In genomic region chr5:36553886-36554285, GRCm38 (mm10) we compare ENCODE assay signal across 11 mouse cellular contexts. TPM values are rescaled to one million over a fixed set of nuclear protein-coding genes. Genes with fewer than 3 reads are reported as not detected.
DNase-seq lines count a peak whose midpoint lies in the region; ATAC-seq and TF ChIP-seq lines count a peak whose summit lies in the region.
"Had no signal": no experiment of that assay in that cellular context is flagged by ENCODE, and none has a peak within 500 bp of the region (broad histone marks: within the 10 kb centered on the region; RNA-seq: fewer than 3 reads in every experiment).

No protein-coding gene starts in this region.

- no peak for TF ChIP-seq POLR2A in bone marrow macrophage, adult 2 months (IDR thresholded peaks at IDR 0.05; ENCODE audit: borderline replicate concordance, low read depth, low read length)

- no peak for TF ChIP-seq CTCF in lung, postnatal 0 days (IDR thresholded peaks at IDR 0.05)
- TF ChIP-seq CTCF in bone marrow macrophage, adult 2 months (IDR thresholded peaks at IDR 0.05; ENCODE audit: low read depth, low read length), result no peak
- TF ChIP-seq CTCF in forebrain, postnatal 0 days (IDR thresholded peaks at IDR 0.05; ENCODE audit: low read depth), result no peak

- no peak overlapping the region for H3K4me2 ChIP-seq in lung, postnatal 0 days (replicated peaks; ENCODE audit: low read depth, low read length)
- H3K4me2 ChIP-seq in forebrain, postnatal 0 days (ENCODE audit: low read depth), result no peak overlapping the region

- H3K27ac ChIP-seq in lung, postnatal 0 days (ENCODE audit: low read length), result no peak overlapping the region
- H3K27ac ChIP-seq in bone marrow macrophage, adult 2 months (ENCODE audit: insufficient read depth, low read depth, low read length), result peak overlapping the region; percentile 56
- H3K27ac ChIP-seq in forebrain, postnatal 0 days (ENCODE audit: low read depth, low read length), result no peak overlapping the region
- H3K27ac ChIP-seq: gastrocnemius, adult 2 months had no signal

- 41% methylated on average over 4 of the region's 4 CpGs for WGBS in lung, postnatal 0 days
- WGBS in forebrain, postnatal 0 days, result 87% methylated on average over 4 of the region's 4 CpGs

- peak; percentile 33; the same call in 1 of the 2 replicates for ATAC-seq in lung, postnatal 0 days
- ATAC-seq in monocyte, adult 5-6 weeks (replicated peaks; ENCODE audit: insufficient number of reproducible peaks, low FRiP score, low TSS enrichment, poor library complexity, severe bottlenecking), result peak; percentile 69; the same call in 1 of the 2 replicates
- no peak for ATAC-seq in forebrain, postnatal 0 days

- TF ChIP-seq EP300 in lung, postnatal 0 days (IDR thresholded peaks at IDR 0.05), result no peak

- no peak overlapping the region for H3K4me3 ChIP-seq in lung, postnatal 0 days (ENCODE audit: low read depth, low read length)
- no peak overlapping the region for H3K4me3 ChIP-seq in bone marrow macrophage, adult 2 months (ENCODE audit: insufficient read depth, low read length)
- H3K4me3 ChIP-seq in forebrain, postnatal 0 days (ENCODE audit: low read depth, low read length), result no peak overlapping the region
- H3K4me3 ChIP-seq: erythroblast, embryonic 14.5 days; gastrocnemius, adult 2 months had no signal

- H3K36me3 ChIP-seq in lung, postnatal 0 days (ENCODE audit: insufficient read depth, low read length), result no peaks in the 10 kb centered on the region
- H3K36me3 ChIP-seq in forebrain, postnatal 0 days (ENCODE audit: insufficient read depth), result no peaks in the 10 kb centered on the region

- peak; percentile 50 for DNase-seq in lung, postnatal 0 days (ENCODE audit: low spot score)
- no peak for DNase-seq in lung, adult 18-20 months
- DNase-seq in thymus, postnatal 4 days, result peak; percentile 59
- DNase-seq in forebrain, postnatal 0 days, result no peak
- no peak for DNase-seq in spleen, postnatal 14 days (ENCODE audit: low spot score in 2 of 2)
- no peak for DNase-seq in ovary, postnatal 10 days (ENCODE audit: low spot score)
- DNase-seq: gastrocnemius, adult 2 months; kidney, adult 8-10 months had no signal

- no peak overlapping the region for H3K9ac ChIP-seq in lung, postnatal 0 days (replicated peaks; ENCODE audit: low read depth)
- no peak overlapping the region for H3K9ac ChIP-seq in forebrain, postnatal 0 days

- no peaks in the 10 kb centered on the region for H3K9me3 ChIP-seq in lung, postnatal 0 days (ENCODE audit: low read length)
- no peaks in the 10 kb centered on the region for H3K9me3 ChIP-seq in forebrain, postnatal 0 days (ENCODE audit: low read length)

- no peaks in the 10 kb centered on the region for H3K27me3 ChIP-seq in lung, postnatal 0 days (replicated peaks; ENCODE audit: insufficient read depth, low read length)
- H3K27me3 ChIP-seq in forebrain, postnatal 0 days (ENCODE audit: insufficient read depth, low read length), result no peaks in the 10 kb centered on the region

- peaks cover 2% of the 10 kb centered on the region; the same call in 1 of the 2 replicates for H3K4me1 ChIP-seq in lung, postnatal 0 days (ENCODE audit: insufficient read depth, low read depth, low read length)
- H3K4me1 ChIP-seq in bone marrow macrophage, adult 2 months (ENCODE audit: control insufficient read depth, insufficient read depth, low read length), result peaks cover 59% of the 10 kb centered on the region
- H3K4me1 ChIP-seq in forebrain, postnatal 0 days (ENCODE audit: insufficient read depth), result no peaks in the 10 kb centered on the region

RNA-seq across cellular contexts. Expression of gene Tbc1d14, which starts 39.2 kb away (rescaled TPM):
- 13.8 and 15.0 TPM in 2 replicates for polyA plus RNA-seq in lung, postnatal 0 days (2015; fragmentation: Nextera tagmentation; extraction: Ambion mirVana)
- 57.5 and 57.8 TPM in 2 replicates for polyA plus RNA-seq in bone marrow macrophage, adult 2 months (2012; ENCODE audit: insufficient read depth, insufficient read length, missing spikeins)
- total RNA-seq in monocyte, adult 5-6 weeks (2017), result 13.0 to 38.8 TPM (median 18.7 TPM) in 3 replicates
- 28.1 and 29.0 TPM in 2 replicates for total RNA-seq in forebrain, postnatal 0 days (2014; rRNA removed)
- 74.1 and 74.5 TPM in 2 replicates for polyA plus RNA-seq in forebrain, postnatal 0 days (2015; fragmentation: Nextera tagmentation; extraction: Ambion mirVana)

Comparison
In these comparisons a context has a peak if more than half of its experiments do, and no peak if none do; other contexts are left out.
1. DNase-seq: peak in lung, postnatal 0 days (single experiment) and thymus, postnatal 4 days (single experiment); none in lung, adult 18-20 months (0 of 2), forebrain, postnatal 0 days (single experiment), spleen, postnatal 14 days (0 of 2) and ovary, postnatal 10 days (single experiment).